Mouse (Mus musculus): ENCODE measurements around the gene Uhrf1. TPM values are rescaled to one million over a fixed set of nuclear protein-coding genes. Genes with fewer than 3 reads are reported as not detected.

The Uhrf1 gene
- polyA plus RNA-seq, 1 experiment from 2014 or later = 74.8 TPM

DNA sequence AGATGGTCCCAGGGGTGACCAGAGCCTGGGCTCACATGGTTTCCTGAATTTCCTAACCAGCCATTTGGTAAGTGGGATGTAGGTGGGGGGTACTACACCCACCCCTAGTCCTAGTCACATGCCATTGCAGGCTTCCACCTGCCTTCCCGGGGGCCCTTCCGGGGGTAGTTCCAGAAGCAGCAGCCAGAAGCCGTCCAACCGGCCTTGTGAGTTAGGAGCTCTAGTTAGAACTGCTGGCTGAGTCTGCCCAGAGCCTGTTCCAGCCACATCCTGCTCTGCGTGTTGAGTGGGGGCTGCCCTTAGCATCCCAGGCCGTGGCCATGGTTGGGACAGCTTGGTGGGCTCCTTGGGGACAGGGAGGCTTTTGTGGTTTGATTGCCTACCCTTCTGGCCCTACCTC, 5.0 kb downstream of the Uhrf1 start:
- Histone ChIP-seq H3K9ac (ENCODE audit: low read depth, low read length) (peak overlapping the region; percentile 14; the same call in 1 of the 2 replicates), H3K4me3 (ENCODE audit: low read depth, low read length) (no peak overlapping the region), H3K9me3 (ENCODE audit: control insufficient read depth, low read length) (no peaks in the 10 kb centered on the region), H3K36me3 (ENCODE audit: control insufficient read depth, insufficient read depth, low read length) (peaks cover 71% of the 10 kb centered on the region), H3K27ac (replicated peaks; ENCODE audit: low read depth, low read length) (peak overlapping the region; percentile 61), H3K4me1 (ENCODE audit: control insufficient read depth, insufficient read depth, low read length) (peaks cover 19% of the 10 kb centered on the region), H3K4me2 (ENCODE audit: low read depth, low read length) (peak overlapping the region; percentile 20; the same call in 1 of the 2 replicates), H3K27me3 (replicated peaks; ENCODE audit: control insufficient read depth, insufficient read depth, low read length) (no peaks in the 10 kb centered on the region)
- WGBS = 69% methylated on average over 5 of the region's 6 CpGs
- ATAC-seq (ENCODE audit: low read depth) (peak; percentile 38; the same call in 1 of the 2 replicates), DNase-seq (ENCODE audit: low spot score) (peak; percentile 90)

- peaks cover 84% of the 10 kb centered on the region for H3K36me3 ChIP-seq (ENCODE audit: control insufficient read depth, insufficient read depth, low read length)
- no peaks in the 10 kb centered on the region for H3K27me3 ChIP-seq (replicated peaks; ENCODE audit: control insufficient read depth, insufficient read depth, low read length)
- H3K4me3 ChIP-seq (ENCODE audit: low read depth, low read length) = no peak overlapping the region
- no peak overlapping the region for H3K9ac ChIP-seq (ENCODE audit: low read depth, low read length)
- H3K4me2 ChIP-seq (ENCODE audit: low read depth, low read length) = no peak overlapping the region
- H3K27ac ChIP-seq (replicated peaks; ENCODE audit: low read depth, low read length) = no peak overlapping the region
- DNase-seq (ENCODE audit: low spot score) (no peak), ATAC-seq (ENCODE audit: low read depth) (no peak)
- 90% methylated on average over 15 of the region's 15 CpGs for WGBS
- no peaks in the 10 kb centered on the region for H3K9me3 ChIP-seq (ENCODE audit: control insufficient read depth, low read length)
- H3K4me1 ChIP-seq (ENCODE audit: control insufficient read depth, insufficient read depth, low read length) = peaks cover 19% of the 10 kb centered on the region; the same call in 1 of the 2 replicates
Observed at GRCm38 (mm10) chr17:56309191-56309945, 6.2 kb downstream of the Uhrf1 start.

- Histone ChIP-seq H3K9me3 (ENCODE audit: control insufficient read depth, low read length) (no peaks in the 10 kb centered on the region), H3K27ac (replicated peaks; ENCODE audit: low read depth, low read length) (peak overlapping the region; percentile 22; the same call in 1 of the 2 replicates), H3K4me3 (ENCODE audit: low read depth, low read length) (no peak overlapping the region), H3K9ac (ENCODE audit: low read depth, low read length) (no peak overlapping the region), H3K36me3 (ENCODE audit: control insufficient read depth, insufficient read depth, low read length) (peaks cover 26% of the 10 kb centered on the region), H3K27me3 (replicated peaks; ENCODE audit: control insufficient read depth, insufficient read depth, low read length) (no peaks in the 10 kb centered on the region), H3K4me2 (ENCODE audit: low read depth, low read length) (no peak overlapping the region), H3K4me1 (ENCODE audit: control insufficient read depth, insufficient read depth, low read length) (peaks cover 13% of the 10 kb centered on the region)
- DNase-seq (ENCODE audit: low spot score) = no peak
- ATAC-seq (ENCODE audit: low read depth) = no peak
- WGBS = 69% methylated on average over 3 of the region's 3 CpGs
Observed at GRCm38 (mm10) chr17:56324419-56324818, 21.3 kb downstream of the Uhrf1 start.

DNA sequence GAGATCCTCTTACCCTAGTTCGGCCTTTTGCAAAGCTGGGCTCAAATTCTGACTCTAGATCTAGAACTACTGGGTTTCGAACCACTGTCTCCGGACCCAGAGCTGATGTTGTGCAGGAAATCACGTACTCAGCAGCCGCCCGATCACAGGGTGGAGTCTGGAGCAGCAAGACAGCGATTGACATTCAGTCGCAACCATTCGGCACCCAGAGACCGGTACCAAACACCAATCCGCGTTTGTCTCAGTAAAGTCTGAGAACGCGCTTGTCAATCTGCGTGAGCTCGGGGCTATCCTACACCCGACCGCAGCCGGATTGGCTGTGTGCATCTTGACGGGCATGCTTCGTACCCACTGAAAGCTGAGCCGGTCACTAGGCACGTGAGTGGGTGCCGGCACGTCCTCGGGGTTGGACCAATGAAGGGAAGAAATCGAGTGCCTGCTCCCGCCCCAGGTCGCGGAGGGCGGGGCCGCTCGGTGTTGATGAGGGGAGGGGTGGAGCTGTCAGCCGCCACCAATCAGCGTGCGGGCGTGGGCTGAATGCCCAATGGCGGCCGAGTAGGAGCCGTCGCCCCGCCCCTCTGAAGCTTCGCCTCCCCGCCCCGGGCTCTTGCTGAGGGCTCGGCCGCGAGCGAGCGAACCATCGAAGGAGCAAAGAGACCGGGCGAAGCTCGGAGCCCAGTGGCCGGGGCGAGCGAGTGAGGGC, 22.5 kb downstream of the Uhrf1 start, which contains the start of gene Kdm4b:
Kdm4b (plus strand) TSS at position 613 of the 703 bp plus-strand sequence.
- H3K4me2 ChIP-seq (ENCODE audit: low read depth, low read length) = peak within 1 kb of the TSS; percentile 96
- under 1% methylated on average over 34 of the region's 57 CpGs for WGBS
- peak within 1 kb of the TSS; percentile 90 for H3K4me3 ChIP-seq (ENCODE audit: low read depth, low read length)
- ATAC-seq (ENCODE audit: low read depth) (peak; percentile 99), DNase-seq (ENCODE audit: low spot score) (peak; percentile 100)
- peaks cover 15% of the 10 kb centered on the region for H3K36me3 ChIP-seq (ENCODE audit: control insufficient read depth, insufficient read depth, low read length)
- peak within 1 kb of the TSS; percentile 88 for H3K9ac ChIP-seq (ENCODE audit: low read depth, low read length)
- H3K27me3 ChIP-seq (replicated peaks; ENCODE audit: control insufficient read depth, insufficient read depth, low read length) = no peaks in the 10 kb centered on the region
- no peaks in the 10 kb centered on the region for H3K9me3 ChIP-seq (ENCODE audit: control insufficient read depth, low read length)
- peaks cover 17% of the 10 kb centered on the region for H3K4me1 ChIP-seq (ENCODE audit: control insufficient read depth, insufficient read depth, low read length)
- peak within 1 kb of the TSS; percentile 89 for H3K27ac ChIP-seq (replicated peaks; ENCODE audit: low read depth, low read length)

- Histone ChIP-seq H3K9me3 (ENCODE audit: control insufficient read depth, low read length) (no peaks in the 10 kb centered on the region), H3K9ac (ENCODE audit: low read depth, low read length) (peak overlapping the region; percentile 88), H3K4me2 (ENCODE audit: low read depth, low read length) (peak overlapping the region; percentile 96), H3K4me3 (ENCODE audit: low read depth, low read length) (peak overlapping the region; percentile 90), H3K27me3 (replicated peaks; ENCODE audit: control insufficient read depth, insufficient read depth, low read length) (no peaks in the 10 kb centered on the region), H3K36me3 (ENCODE audit: control insufficient read depth, insufficient read depth, low read length) (peaks cover 8% of the 10 kb centered on the region), H3K4me1 (ENCODE audit: control insufficient read depth, insufficient read depth, low read length) (peaks cover 21% of the 10 kb centered on the region), H3K27ac (replicated peaks; ENCODE audit: low read depth, low read length) (peak overlapping the region; percentile 89)
- DNase-seq (ENCODE audit: low spot score) (peak; percentile 26), ATAC-seq (ENCODE audit: low read depth) (peak; percentile 48)
- WGBS = 2% methylated on average over 47 of the region's 67 CpGs
Observed at GRCm38 (mm10) chr17:56326153-56327147, 23.3 kb downstream of the Uhrf1 start.

- ATAC-seq (ENCODE audit: low read depth) = no peak
- H3K36me3 ChIP-seq (ENCODE audit: control insufficient read depth, insufficient read depth, low read length) = no peaks in the 10 kb centered on the region
- H3K9me3 ChIP-seq (ENCODE audit: control insufficient read depth, low read length) = no peaks in the 10 kb centered on the region
- H3K9ac ChIP-seq (ENCODE audit: low read depth, low read length) = 0 out of 2 replicates have a peak overlapping the region, but pooled peaks have one; percentile 2
- H3K27ac ChIP-seq (replicated peaks; ENCODE audit: low read depth, low read length) = no peak overlapping the region
- no peaks in the 10 kb centered on the region for H3K27me3 ChIP-seq (replicated peaks; ENCODE audit: control insufficient read depth, insufficient read depth, low read length)
- H3K4me3 ChIP-seq (ENCODE audit: low read depth, low read length) = no peak overlapping the region
- H3K4me2 ChIP-seq (ENCODE audit: low read depth, low read length) = no peak overlapping the region
- peaks cover 21% of the 10 kb centered on the region for H3K4me1 ChIP-seq (ENCODE audit: control insufficient read depth, insufficient read depth, low read length)
- no peak for DNase-seq (ENCODE audit: low spot score)
Observed at GRCm38 (mm10) chr17:56329267-56329666, 26.1 kb downstream of the Uhrf1 start.

DNA sequence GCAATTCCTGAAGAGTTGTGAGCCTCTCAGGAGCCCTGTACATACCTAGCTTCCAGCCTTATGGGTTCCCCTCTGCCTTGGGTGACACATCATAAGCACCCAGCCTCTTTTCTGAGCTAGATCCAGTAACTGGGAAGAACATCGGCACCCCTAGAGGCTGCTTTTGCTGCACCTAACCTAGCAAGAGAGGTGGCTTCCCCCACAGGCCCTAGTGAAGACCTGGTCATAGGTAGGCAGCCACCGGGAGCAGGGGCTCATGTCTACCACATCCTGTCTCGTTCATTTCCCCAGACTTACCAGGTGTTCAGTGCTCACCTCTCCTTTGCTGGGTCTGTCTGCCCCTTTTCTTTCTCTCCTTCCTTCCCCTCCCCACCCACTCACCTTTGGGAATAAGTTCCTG, 27.2 kb downstream of the Uhrf1 start:
- DNase-seq (ENCODE audit: low spot score) (no peak), ATAC-seq (ENCODE audit: low read depth) (no peak)
- Histone ChIP-seq H3K4me1 (ENCODE audit: control insufficient read depth, insufficient read depth, low read length) (peaks cover 16% of the 10 kb centered on the region), H3K27ac (replicated peaks; ENCODE audit: low read depth, low read length) (no peak overlapping the region), H3K36me3 (ENCODE audit: control insufficient read depth, insufficient read depth, low read length) (no peaks in the 10 kb centered on the region), H3K27me3 (replicated peaks; ENCODE audit: control insufficient read depth, insufficient read depth, low read length) (no peaks in the 10 kb centered on the region), H3K9me3 (ENCODE audit: control insufficient read depth, low read length) (no peaks in the 10 kb centered on the region), H3K4me3 (ENCODE audit: low read depth, low read length) (no peak overlapping the region), H3K4me2 (ENCODE audit: low read depth, low read length) (no peak overlapping the region), H3K9ac (ENCODE audit: low read depth, low read length) (no peak overlapping the region)
- 69% methylated on average over 3 of the region's 3 CpGs for WGBS

- H3K27me3 ChIP-seq (replicated peaks; ENCODE audit: control insufficient read depth, insufficient read depth, low read length) = no peaks in the 10 kb centered on the region
- 0 out of 2 replicates have a peak overlapping the region, but pooled peaks have one; percentile 35 for H3K9ac ChIP-seq (ENCODE audit: low read depth, low read length)
- H3K4me1 ChIP-seq (ENCODE audit: control insufficient read depth, insufficient read depth, low read length) = peaks cover 16% of the 10 kb centered on the region
- no peaks in the 10 kb centered on the region for H3K9me3 ChIP-seq (ENCODE audit: control insufficient read depth, low read length)
- DNase-seq (ENCODE audit: low spot score) (no peak), ATAC-seq (ENCODE audit: low read depth) (no peak)
- no peak overlapping the region for H3K27ac ChIP-seq (replicated peaks; ENCODE audit: low read depth, low read length)
- H3K36me3 ChIP-seq (ENCODE audit: control insufficient read depth, insufficient read depth, low read length) = no peaks in the 10 kb centered on the region
- H3K4me2 ChIP-seq (ENCODE audit: low read depth, low read length) = no peak overlapping the region
- no peak overlapping the region for H3K4me3 ChIP-seq (ENCODE audit: low read depth, low read length)
Observed at GRCm38 (mm10) chr17:56331256-56331655, 28.1 kb downstream of the Uhrf1 start.

Measured in embryonic facial prominence, embryonic 14.5 days (tissue).